Mouse (Mus musculus): ENCODE measurements around the gene Pxt1. TPM values are rescaled to one million over a fixed set of nuclear protein-coding genes. Genes with fewer than 3 reads are reported as not detected.

Gene Pxt1
- polyA plus RNA-seq, 1 experiment from 2014 or later: not detected

- DNase-seq (ENCODE audit: low spot score): no peak
- H3K27me3 ChIP-seq (ENCODE audit: control insufficient read depth, insufficient read depth, low read length): no peaks in the 10 kb centered on the region
- no peak overlapping the region for H3K27ac ChIP-seq
- no peaks in the 10 kb centered on the region for H3K4me1 ChIP-seq (replicated peaks; ENCODE audit: control insufficient read depth, insufficient read depth, low read length)
- H3K9me3 ChIP-seq (ENCODE audit: control insufficient read depth, low read length): no peaks in the 10 kb centered on the region
- no peak overlapping the region for H3K4me3 ChIP-seq (replicated peaks; ENCODE audit: low read length)
- no peak overlapping the region for H3K9ac ChIP-seq
- no peak for ATAC-seq (ENCODE audit: low FRiP score)
- no peak overlapping the region for H3K4me2 ChIP-seq (replicated peaks)
- no peaks in the 10 kb centered on the region for H3K36me3 ChIP-seq (replicated peaks; ENCODE audit: control insufficient read depth, insufficient read depth)
- 97% methylated on average over 21 of the region's 21 CpGs for WGBS
These were observed 48.3 kb downstream of the Pxt1 start for GRCm38 (mm10) chr17:28895217-28895875.

GRCm38 (mm10) chr17:28894050-28894767 is 49.4 kb downstream of the Pxt1 start:
- no peak overlapping the region for H3K4me3 ChIP-seq (replicated peaks; ENCODE audit: low read length)
- no peaks in the 10 kb centered on the region for H3K27me3 ChIP-seq (ENCODE audit: control insufficient read depth, insufficient read depth, low read length)
- H3K27ac ChIP-seq: no peak overlapping the region
- no peak overlapping the region for H3K4me2 ChIP-seq (replicated peaks)
- no peak for ATAC-seq (ENCODE audit: low FRiP score)
- no peak overlapping the region for H3K9ac ChIP-seq
- 91% methylated on average over 11 of the region's 11 CpGs for WGBS
- H3K9me3 ChIP-seq (ENCODE audit: control insufficient read depth, low read length): no peaks in the 10 kb centered on the region
- DNase-seq (ENCODE audit: low spot score): no peak
- H3K4me1 ChIP-seq (replicated peaks; ENCODE audit: control insufficient read depth, insufficient read depth, low read length): no peaks in the 10 kb centered on the region
- no peaks in the 10 kb centered on the region for H3K36me3 ChIP-seq (replicated peaks; ENCODE audit: control insufficient read depth, insufficient read depth)

- peaks cover 4% of the 10 kb centered on the region; the same call in 1 of the 2 replicates for H3K9me3 ChIP-seq (ENCODE audit: control insufficient read depth, low read length)
- no peak for ATAC-seq (ENCODE audit: low FRiP score)
These were observed 57.4 kb downstream of the Pxt1 start for GRCm38 (mm10) chr17:28886266-28886665.

GRCm38 (mm10) chr17:28885231-28885630 is 58.4 kb downstream of the Pxt1 start:
- H3K36me3 ChIP-seq (replicated peaks; ENCODE audit: control insufficient read depth, insufficient read depth): no peaks in the 10 kb centered on the region
- WGBS: 85% methylated on average over 8 of the region's 8 CpGs
- peaks cover 4% of the 10 kb centered on the region; the same call in 1 of the 2 replicates for H3K9me3 ChIP-seq (ENCODE audit: control insufficient read depth, low read length)
- no peaks in the 10 kb centered on the region; the same call in 1 of the 2 replicates for H3K27me3 ChIP-seq (ENCODE audit: control insufficient read depth, insufficient read depth, low read length)
- DNase-seq (ENCODE audit: low spot score) (no peak), ATAC-seq (ENCODE audit: low FRiP score) (no peak)
- no peak overlapping the region for H3K27ac ChIP-seq
- H3K9ac ChIP-seq: no peak overlapping the region
- peaks cover under 1% of the 10 kb centered on the region for H3K4me1 ChIP-seq (replicated peaks; ENCODE audit: control insufficient read depth, insufficient read depth, low read length)
- no peak overlapping the region for H3K4me3 ChIP-seq (replicated peaks; ENCODE audit: low read length)
- no peak overlapping the region for H3K4me2 ChIP-seq (replicated peaks)

More at GRCm38 (mm10) chr17:28886266-28886665, 57.4 kb downstream of the Pxt1 start:
- Histone ChIP-seq H3K4me2 (replicated peaks) (no peak overlapping the region), H3K27ac (no peak overlapping the region), H3K36me3 (replicated peaks; ENCODE audit: control insufficient read depth, insufficient read depth) (no peaks in the 10 kb centered on the region), H3K27me3 (ENCODE audit: control insufficient read depth, insufficient read depth, low read length) (no peaks in the 10 kb centered on the region; the same call in 1 of the 2 replicates), H3K9ac (no peak overlapping the region), H3K4me3 (replicated peaks; ENCODE audit: low read length) (no peak overlapping the region), H3K4me1 (replicated peaks; ENCODE audit: control insufficient read depth, insufficient read depth, low read length) (no peaks in the 10 kb centered on the region)
- no peak for DNase-seq (ENCODE audit: low spot score)
- 77% methylated on average over 8 of the region's 8 CpGs for WGBS

Other genes starting within 250 kb of the Pxt1 start
- 0.98 and 2.0 TPM in 2 replicates for gene AC170998.1, start 217.8 kb downstream of the Pxt1 start, polyA plus RNA-seq (2014; fragmentation: Nextera tagmentation; extraction: Ambion mirVana)
- 0.56 and 1.6 TPM in 2 replicates for gene Mapk13, start 174.5 kb downstream of the Pxt1 start, polyA plus RNA-seq (2014; fragmentation: Nextera tagmentation; extraction: Ambion mirVana)
- gene Brpf3, start 142.8 kb downstream of the Pxt1 start, polyA plus RNA-seq (2014; fragmentation: Nextera tagmentation; extraction: Ambion mirVana): 8.0 and 8.9 TPM in 2 replicates
- gene Pnpla1, start 85.4 kb downstream of the Pxt1 start, polyA plus RNA-seq (2014; fragmentation: Nextera tagmentation; extraction: Ambion mirVana): 0.07 TPM in 1 of 2 replicates, not detected in the other
- 1.2 and 1.3 TPM in 2 replicates for gene 4930539E08Rik, start 28.5 kb downstream of the Pxt1 start, polyA plus RNA-seq (2014; fragmentation: Nextera tagmentation; extraction: Ambion mirVana)
- 78.9 and 82.8 TPM in 2 replicates for gene Kctd20, start 8.1 kb upstream of the Pxt1 start, polyA plus RNA-seq (2014; fragmentation: Nextera tagmentation; extraction: Ambion mirVana)
- gene Stk38, start 64.2 kb upstream of the Pxt1 start, polyA plus RNA-seq (2014; fragmentation: Nextera tagmentation; extraction: Ambion mirVana): 75.6 and 85.0 TPM in 2 replicates
- 446 and 460 TPM in 2 replicates for gene Srsf3, start 88.8 kb upstream of the Pxt1 start, polyA plus RNA-seq (2014; fragmentation: Nextera tagmentation; extraction: Ambion mirVana)
- 79.5 and 97.7 TPM in 2 replicates for gene Cdkn1a, start 147.1 kb upstream of the Pxt1 start, polyA plus RNA-seq (2014; fragmentation: Nextera tagmentation; extraction: Ambion mirVana)
- not detected in 2 replicates for gene Rab44, start 170.3 kb upstream of the Pxt1 start, polyA plus RNA-seq (2014; fragmentation: Nextera tagmentation; extraction: Ambion mirVana)